Mouse (Mus musculus) testis, adult 10 weeks (tissue): ENCODE measurements around the gene Upk2. TPM values are rescaled to one million over a fixed set of nuclear protein-coding genes. Genes with fewer than 3 reads are reported as not detected.

ENCODE experiments used
- polyA plus RNA-seq: library from polyadenylated mRNA; stranded (reverse); fragments of 350-450 nt; fragmentation: Illumina TruSeq; extraction: RNeasy Lipid Tissue Mini Kit (QIAGEN cat#74804); gene quantifications from one replicate; pipeline ENCODE4 v1.2.3, GENCODE M21; 2014; ENCODE audit warnings: low read depth, low replicate concordance

The Upk2 gene
- polyA plus RNA-seq: not detected

GRCm38 (mm10) chr9:44454891-44455220, at the start of gene Upk2:
Gene Upk2, minus strand, starts transcription at chr9:44454976.

GRCm38 (mm10) chr9:44482552-44482951, 27.8 kb upstream of the Upk2 start, which contains the start of gene Bcl9l:
Gene Bcl9l, plus strand, starts transcription at chr9:44482825.

GRCm38 (mm10) chr9:44440961-44441360, 13.8 kb downstream of the Upk2 start, which contains the start of gene Foxr1:
Gene Foxr1, minus strand, starts transcription at chr9:44441136.

GRCm38 (mm10) chr9:44418519-44419385, 36.0 kb downstream of the Upk2 start, which contains the start of gene Ccdc84:
Gene Ccdc84, minus strand, starts transcription at chr9:44418569.

GRCm38 (mm10) chr9:44406906-44407751, 47.6 kb downstream of the Upk2 start, which contains the start of the genes Rps25 and Trappc4:
Gene Rps25, plus strand, starts transcription at chr9:44407139.
Gene Trappc4, minus strand, starts transcription at chr9:44407600.

Other genes with a start within 250 kb of the Upk2 start
- gene Cbl, start 220.9 kb downstream of the Upk2 start, polyA plus RNA-seq: 55.7 TPM
- 0.28 TPM for gene Ccdc153, start 214.3 kb downstream of the Upk2 start, polyA plus RNA-seq
- gene Pdzd3, start 203.5 kb downstream of the Upk2 start, polyA plus RNA-seq: not detected
- gene Nlrx1, start 186.4 kb downstream of the Upk2 start, polyA plus RNA-seq: not detected
- gene Abcg4, start 166.4 kb downstream of the Upk2 start, polyA plus RNA-seq: not detected
- 8.5 TPM for gene Hinfp, start 149.3 kb downstream of the Upk2 start, polyA plus RNA-seq
- gene C2cd2l, start 134.7 kb downstream of the Upk2 start, polyA plus RNA-seq: 0.56 TPM
- gene Dpagt1, start 129.0 kb downstream of the Upk2 start, polyA plus RNA-seq: 1.9 TPM
- gene H2afx, start 120.3 kb downstream of the Upk2 start, polyA plus RNA-seq: 7.2 TPM
- gene Hmbs, start 110.7 kb downstream of the Upk2 start, polyA plus RNA-seq: 12.6 TPM
- gene Vps11, start 93.3 kb downstream of the Upk2 start, polyA plus RNA-seq: 7.6 TPM
- 30.7 TPM for gene Hyou1, start 75.5 kb downstream of the Upk2 start, polyA plus RNA-seq
- gene Slc37a4, start 58.1 kb downstream of the Upk2 start, polyA plus RNA-seq: 1.4 TPM
- gene Rps25, start 47.8 kb downstream of the Upk2 start, polyA plus RNA-seq: 518 TPM
- gene Trappc4, start 47.4 kb downstream of the Upk2 start, polyA plus RNA-seq: 43.6 TPM
- 6.5 TPM for gene Ccdc84, start 36.4 kb downstream of the Upk2 start, polyA plus RNA-seq
- 1.3 TPM for gene Foxr1, start 13.8 kb downstream of the Upk2 start, polyA plus RNA-seq
- gene Bcl9l, start 27.8 kb upstream of the Upk2 start, polyA plus RNA-seq: 0.39 TPM
- 13.8 TPM for gene Cxcr5, start 106.9 kb upstream of the Upk2 start, polyA plus RNA-seq
- 68.4 TPM for gene Ddx6, start 149.9 kb upstream of the Upk2 start, polyA plus RNA-seq
- not detected for gene Treh, start 218.3 kb upstream of the Upk2 start, polyA plus RNA-seq